Mouse (Mus musculus): ENCODE data around the gene Dscam.

DNA sequence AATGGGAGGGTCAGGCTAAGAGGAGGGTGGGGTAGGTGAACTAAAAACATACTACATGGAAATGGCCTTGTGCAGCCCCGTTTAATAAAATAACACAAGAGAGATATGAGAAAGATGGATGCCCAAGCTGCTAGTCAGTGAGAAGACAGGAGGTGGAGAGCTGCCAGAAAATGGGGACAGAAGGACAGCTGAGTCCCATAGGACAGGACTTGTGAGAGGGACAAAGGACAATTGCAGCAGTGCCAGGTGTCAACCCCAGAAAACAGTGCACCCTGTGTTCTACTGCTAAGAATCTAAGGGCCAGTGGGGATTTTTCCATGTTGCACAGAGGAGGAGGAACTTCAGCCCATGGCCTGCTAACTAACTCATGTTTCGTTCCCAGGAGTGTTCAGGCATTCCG lies 470.0 kb downstream of the Dscam start:
- no peak for TF ChIP-seq CTCF (IDR thresholded peaks at IDR 0.05; ENCODE audit: low read depth, low read length)
- TF ChIP-seq POLR2A (IDR thresholded peaks at IDR 0.05; ENCODE audit: extremely low read depth, insufficient read depth, low read length) = no peak
